Mouse (Mus musculus) kidney, adult 2 months (tissue): ENCODE results near the gene Exosc8.

Source experiments
- CTCF ChIP-seq: fragments of 200-500 bp; conservative IDR thresholded peaks from 2 replicates; pipeline ENCODE4 v1.5.1; 2011; ENCODE audit warnings: low read depth, mild to moderate bottlenecking, control low read depth, low read length, moderate library complexity, mixed read lengths; ENCODE audit not compliant: insufficient read depth, insufficient read length
- POLR2A ChIP-seq: fragments of 200-500 bp; IDR thresholded peaks from one replicate; pipeline ENCODE4 v1.6.1; 2011; ENCODE audit warnings: low read depth, low read length, control low read depth

- no peak for TF ChIP-seq POLR2A
- no peak for TF ChIP-seq CTCF
Measured at GRCm38 (mm10) chr3:54775989-54776631, 40.9 kb upstream of the Exosc8 start.
